25 mouse cellular contexts compared by ENCODE assay signal in genomic region chr13:118513961-118514360, GRCm38 (mm10).
DNase-seq lines count a peak whose midpoint lies in the region; ATAC-seq and TF ChIP-seq lines count a peak whose summit lies in the region.
"Had no signal": no experiment of that assay in that cellular context is flagged by ENCODE, and none has a peak within 500 bp of the region (broad histone marks: within the 10 kb centered on the region; RNA-seq: fewer than 3 reads in every experiment).

No protein-coding gene starts in this region.

- H3K4me3 ChIP-seq in hindbrain, postnatal 0 days (ENCODE audit: low read length), result no peak overlapping the region
- H3K4me3 ChIP-seq in hindbrain, embryonic 16.5 days (ENCODE audit: low read length), result no peak overlapping the region
- no peak overlapping the region for H3K4me3 ChIP-seq in midbrain, postnatal 0 days (ENCODE audit: low read depth, low read length)
- H3K4me3 ChIP-seq in midbrain, embryonic 14.5 days (replicated peaks; ENCODE audit: low read depth, low read length), result no peak overlapping the region
- H3K4me3 ChIP-seq: embryonic facial prominence, embryonic 10.5 days; embryonic facial prominence, embryonic 12.5 days; forebrain, embryonic 13.5 days; forebrain, embryonic 15.5 days had no signal

- H3K27me3 ChIP-seq in hindbrain, postnatal 0 days (ENCODE audit: insufficient read depth, low read length), result no peaks in the 10 kb centered on the region
- H3K27me3 ChIP-seq in hindbrain, embryonic 16.5 days (replicated peaks; ENCODE audit: control insufficient read depth, insufficient read depth, low read length), result no peaks in the 10 kb centered on the region
- no peaks in the 10 kb centered on the region for H3K27me3 ChIP-seq in midbrain, postnatal 0 days (ENCODE audit: insufficient read depth, low read length)
- H3K27me3 ChIP-seq in midbrain, embryonic 14.5 days (ENCODE audit: control insufficient read depth, insufficient read depth, low read length), result no peaks in the 10 kb centered on the region
- H3K27me3 ChIP-seq: CH12.LX; embryonic facial prominence, embryonic 12.5 days; forebrain, embryonic 13.5 days; forebrain, embryonic 15.5 days had no signal

- no peak overlapping the region for H3K4me2 ChIP-seq in hindbrain, postnatal 0 days (ENCODE audit: low read depth, low read length)
- H3K4me2 ChIP-seq in hindbrain, embryonic 16.5 days (ENCODE audit: low read length), result no peak overlapping the region
- H3K4me2 ChIP-seq in midbrain, postnatal 0 days (ENCODE audit: low read depth, low read length, poor library complexity, severe bottlenecking), result no peak overlapping the region
- H3K4me2 ChIP-seq in midbrain, embryonic 14.5 days (ENCODE audit: low read length), result no peak overlapping the region
- H3K4me2 ChIP-seq: embryonic facial prominence, embryonic 12.5 days; forebrain, embryonic 13.5 days; forebrain, embryonic 15.5 days had no signal

- H3K36me3 ChIP-seq in hindbrain, postnatal 0 days (ENCODE audit: insufficient read depth, low read length), result no peaks in the 10 kb centered on the region
- H3K36me3 ChIP-seq in hindbrain, embryonic 16.5 days (ENCODE audit: control insufficient read depth, insufficient read depth, low read length), result no peaks in the 10 kb centered on the region
- H3K36me3 ChIP-seq in midbrain, postnatal 0 days (ENCODE audit: insufficient read depth, low read length), result no peaks in the 10 kb centered on the region
- no peaks in the 10 kb centered on the region for H3K36me3 ChIP-seq in midbrain, embryonic 14.5 days (ENCODE audit: control insufficient read depth, insufficient read depth, low read length)
- H3K36me3 ChIP-seq: embryonic facial prominence, embryonic 10.5 days; embryonic facial prominence, embryonic 12.5 days; forebrain, embryonic 15.5 days; G1E had no signal

- 68% methylated on average over 2 of the region's 2 CpGs for WGBS in hindbrain, postnatal 0 days
- 91% methylated on average over 2 of the region's 2 CpGs for WGBS in hindbrain, embryonic 16.5 days
- WGBS in midbrain, postnatal 0 days, result 84% methylated on average over 2 of the region's 2 CpGs
- WGBS in midbrain, embryonic 14.5 days, result 90% methylated on average over 2 of the region's 2 CpGs

- no peak for TF ChIP-seq CTCF in hindbrain, postnatal 0 days (IDR thresholded peaks at IDR 0.05; ENCODE audit: low read depth)
- no peak for TF ChIP-seq CTCF in midbrain, postnatal 0 days (IDR thresholded peaks at IDR 0.05)

- no peak for ATAC-seq in hindbrain, postnatal 0 days
- ATAC-seq in hindbrain, embryonic 16.5 days, result no peak
- ATAC-seq in midbrain, postnatal 0 days (ENCODE audit: low FRiP score), result no peak
- no peak for ATAC-seq in midbrain, embryonic 14.5 days (ENCODE audit: low FRiP score, low TSS enrichment)
- ATAC-seq: activated CD4-positive, CD25-positive, alpha-beta regulatory T cell, adult 4 months; CD4-positive, CD25-positive, alpha-beta regulatory T cell, adult 4 months; forebrain, embryonic 13.5 days; forebrain, embryonic 15.5 days; forebrain, postnatal 0 days; Patski had no signal

- peak; percentile 55 to 66 for DNase-seq in cerebellum, postnatal 10 days
- DNase-seq in cerebellum, postnatal 4 days (ENCODE audit: low spot score in 2 of 2), result no peak
- peak; percentile 9 for DNase-seq in hindbrain, postnatal 0 days (ENCODE audit: low spot score)
- peak; percentile 43 for DNase-seq in midbrain, postnatal 0 days (ENCODE audit: low spot score)
- no peak for DNase-seq in midbrain, embryonic 14.5 days
- DNase-seq: adrenal gland, adult 8-10 months; adrenal gland, postnatal 14 days; adrenal gland, postnatal 36 days; B cell, adult 2 months; cerebellum, adult 11 months; cerebellum, adult 18-20 months; cerebellum, adult 8-10 months; cerebellum, adult 9-11 months; cerebellum, postnatal 36 days; forebrain, postnatal 0 days had no signal

- H3K9me3 ChIP-seq in hindbrain, postnatal 0 days (ENCODE audit: low read length), result no peaks in the 10 kb centered on the region
- H3K9me3 ChIP-seq in hindbrain, embryonic 16.5 days (ENCODE audit: control insufficient read depth, low read length), result no peaks in the 10 kb centered on the region
- H3K9me3 ChIP-seq in midbrain, postnatal 0 days (ENCODE audit: low read length), result no peaks in the 10 kb centered on the region
- H3K9me3 ChIP-seq in midbrain, embryonic 14.5 days (ENCODE audit: control insufficient read depth, low read length), result no peaks in the 10 kb centered on the region
- H3K9me3 ChIP-seq: embryonic facial prominence, embryonic 10.5 days; embryonic facial prominence, embryonic 12.5 days; forebrain, embryonic 13.5 days; forebrain, embryonic 15.5 days; G1E had no signal

- no peak overlapping the region for H3K9ac ChIP-seq in hindbrain, postnatal 0 days (replicated peaks; ENCODE audit: low read length)
- H3K9ac ChIP-seq in hindbrain, embryonic 16.5 days (ENCODE audit: low read depth, low read length), result no peak overlapping the region
- H3K9ac ChIP-seq in midbrain, postnatal 0 days (replicated peaks; ENCODE audit: low read length, poor library complexity, severe bottlenecking), result no peak overlapping the region
- H3K9ac ChIP-seq in midbrain, embryonic 14.5 days (replicated peaks; ENCODE audit: low read length), result no peak overlapping the region
- H3K9ac ChIP-seq: embryonic facial prominence, embryonic 12.5 days; forebrain, embryonic 13.5 days; forebrain, embryonic 15.5 days; forebrain, postnatal 0 days had no signal

- H3K4me1 ChIP-seq in hindbrain, postnatal 0 days (ENCODE audit: insufficient read depth, low read length), result no peaks in the 10 kb centered on the region
- H3K4me1 ChIP-seq in hindbrain, embryonic 16.5 days (ENCODE audit: control insufficient read depth, insufficient read depth, low read depth, low read length), result no peaks in the 10 kb centered on the region
- H3K4me1 ChIP-seq in midbrain, postnatal 0 days (ENCODE audit: insufficient read depth, low read length), result no peaks in the 10 kb centered on the region
- H3K4me1 ChIP-seq in midbrain, embryonic 14.5 days (ENCODE audit: control insufficient read depth, insufficient read depth, low read length), result no peaks in the 10 kb centered on the region
- H3K4me1 ChIP-seq: embryonic facial prominence, embryonic 10.5 days; embryonic facial prominence, embryonic 12.5 days; forebrain, embryonic 13.5 days; forebrain, embryonic 15.5 days had no signal

- no peak overlapping the region for H3K27ac ChIP-seq in hindbrain, postnatal 0 days
- no peak overlapping the region for H3K27ac ChIP-seq in hindbrain, embryonic 16.5 days (ENCODE audit: low read depth, low read length)
- no peak overlapping the region for H3K27ac ChIP-seq in midbrain, postnatal 0 days (ENCODE audit: low read depth, low read length)
- no peak overlapping the region for H3K27ac ChIP-seq in midbrain, embryonic 14.5 days (replicated peaks; ENCODE audit: low read depth, low read length)
- H3K27ac ChIP-seq: embryonic facial prominence, embryonic 10.5 days; embryonic facial prominence, embryonic 12.5 days; forebrain, embryonic 13.5 days; forebrain, embryonic 15.5 days had no signal

Comparison
In these comparisons a context has a peak if more than half of its experiments do, and no peak if none do; other contexts are left out.
1. DNase-seq: peak in cerebellum, postnatal 10 days (2 of 2), hindbrain, postnatal 0 days (single experiment) and midbrain, postnatal 0 days (single experiment); none in cerebellum, postnatal 4 days (0 of 2) and midbrain, embryonic 14.5 days (single experiment).